Mouse (Mus musculus) small intestine, adult 2 months (tissue): Measurements from ENCODE around the gene Rsph1. TPM values are rescaled to one million over a fixed set of nuclear protein-coding genes. Genes with fewer than 3 reads are reported as not detected.

Experiments used
- H3K27ac ChIP-seq: fragments of 200-500 bp; 2 replicates; pipeline ENCODE4 v1.5.1; 2012; ENCODE audit warnings: low read depth, low read length, control low read depth, inconsistent platforms; ENCODE audit not compliant: insufficient read depth
- H3K27me3 ChIP-seq: fragments of 200-500 bp; 2 replicates; pipeline ENCODE4 v1.6.1; 2012; ENCODE audit warnings: mild to moderate bottlenecking, moderate library complexity, low read length, inconsistent platforms; ENCODE audit not compliant: control insufficient read depth, insufficient read depth
- H3K36me3 ChIP-seq: fragments of 200-500 bp; 2 replicates; pipeline ENCODE4 v1.6.1; 2012; ENCODE audit warnings: mild to moderate bottlenecking, low read length, control low read depth, inconsistent platforms; ENCODE audit not compliant: control insufficient read depth, insufficient read depth
- H3K4me1 ChIP-seq: fragments of 200-500 bp; 2 replicates; pipeline ENCODE4 v1.6.1; 2012; ENCODE audit warnings: low read length, inconsistent platforms, mixed read lengths; ENCODE audit not compliant: control insufficient read depth, insufficient read depth, insufficient read length
- H3K4me3 ChIP-seq: fragments of 200-500 bp; 2 replicates; pipeline ENCODE4 v1.5.1; 2012; ENCODE audit warnings: low read depth, mild to moderate bottlenecking, control low read depth, inconsistent platforms, low read length, moderate library complexity
- CTCF ChIP-seq: fragments of 200-500 bp; IDR thresholded peaks from 2 replicates; pipeline ENCODE4 v1.5.1; 2012; ENCODE audit warnings: low read depth, mild to moderate bottlenecking, control low read depth, inconsistent platforms, low read length, moderate library complexity, mixed read lengths; ENCODE audit not compliant: insufficient replicate concordance, insufficient read length; ENCODE audit errors: extremely low read depth
- POLR2A ChIP-seq: fragments of 200-500 bp; IDR thresholded peaks from 2 replicates; pipeline ENCODE4 v1.6.1; 2012; ENCODE audit warnings: low read depth, mild to moderate bottlenecking, control low read depth, inconsistent platforms, low read length, moderate library complexity
- WGBS: fragments of 180-500 bp; shearing (Covaris S2); methylation state at CpG from one replicate; pipeline ENCODE4 v1.1.7; 2018; 5-methylcytosine and 5-hydroxymethylcytosine counted together
- polyA plus RNA-seq: library from polyadenylated mRNA; depleted of rRNA; stranded (reverse); fragments of >200 nt; gene quantifications from 2 replicates; pipeline ENCODE4 v1.2.3, GENCODE M21; 2012

The Rsph1 gene
- polyA plus RNA-seq, 1 experiment = 0.46 TPM

GRCm38 (mm10) chr17:31282687-31283053, 5.5 kb upstream of the Rsph1 start:
- no peak overlapping the region for H3K4me3 ChIP-seq
- 52% methylated on average over 7 of the region's 7 CpGs for WGBS
- H3K27ac ChIP-seq = no peak overlapping the region

GRCm38 (mm10) chr17:31281830-31282686, 4.9 kb upstream of the Rsph1 start:
- H3K4me3 ChIP-seq = no peak overlapping the region
- no peaks in the 10 kb centered on the region for H3K36me3 ChIP-seq
- TF ChIP-seq POLR2A (no peak), CTCF (no peak)
- no peaks in the 10 kb centered on the region for H3K4me1 ChIP-seq
- WGBS = 54% methylated on average over 19 of the region's 19 CpGs
- no peak overlapping the region for H3K27ac ChIP-seq
- H3K27me3 ChIP-seq = no peaks in the 10 kb centered on the region

More at GRCm38 (mm10) chr17:31282687-31283053, 5.5 kb upstream of the Rsph1 start:
- no peaks in the 10 kb centered on the region for H3K4me1 ChIP-seq
- TF ChIP-seq CTCF (no peak), POLR2A (no peak)
- H3K36me3 ChIP-seq = no peaks in the 10 kb centered on the region
- no peaks in the 10 kb centered on the region for H3K27me3 ChIP-seq

GRCm38 (mm10) chr17:31280269-31280668, 3.1 kb upstream of the Rsph1 start:
- Histone ChIP-seq H3K36me3 (no peaks in the 10 kb centered on the region), H3K27me3 (no peaks in the 10 kb centered on the region), H3K4me1 (peaks cover 6% of the 10 kb centered on the region; the same call in 1 of the 2 replicates), H3K4me3 (no peak overlapping the region), H3K27ac (no peak overlapping the region)
- 46% methylated on average over 6 of the region's 6 CpGs for WGBS
- TF ChIP-seq CTCF (no peak), POLR2A (no peak)

GRCm38 (mm10) chr17:31279541-31279940, 2.4 kb upstream of the Rsph1 start:
- WGBS = 89% methylated on average over 9 of the region's 9 CpGs
- no peak for TF ChIP-seq POLR2A
- TF ChIP-seq CTCF = no peak
- no peaks in the 10 kb centered on the region for H3K36me3 ChIP-seq
- no peaks in the 10 kb centered on the region for H3K27me3 ChIP-seq
- H3K4me1 ChIP-seq = peaks cover 6% of the 10 kb centered on the region; the same call in 1 of the 2 replicates
- no peak overlapping the region for H3K4me3 ChIP-seq
- no peak overlapping the region for H3K27ac ChIP-seq

DNA sequence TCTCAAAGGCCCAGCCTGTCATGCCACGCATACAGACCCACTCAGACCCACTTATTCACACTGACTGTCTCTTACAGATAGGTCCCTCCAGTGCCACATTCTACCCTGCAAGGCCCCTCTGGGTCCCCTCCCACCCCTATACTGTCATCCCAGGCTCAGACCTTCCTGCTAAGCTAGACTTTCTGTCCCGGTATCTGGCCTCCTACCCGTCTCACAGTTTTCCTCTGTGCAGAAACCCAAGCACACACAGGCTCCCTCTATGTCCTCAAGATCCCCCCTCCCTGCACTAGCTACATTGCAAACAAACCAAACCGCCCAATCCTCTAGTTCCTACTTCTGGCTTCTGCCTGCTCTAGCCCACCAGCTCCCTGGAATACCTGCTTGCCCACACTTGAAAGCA, 748 bp upstream of the Rsph1 start:
- 94% methylated on average over 4 of the region's 4 CpGs for WGBS
- Histone ChIP-seq H3K36me3 (no peaks in the 10 kb centered on the region), H3K27ac (no peak overlapping the region), H3K27me3 (no peaks in the 10 kb centered on the region), H3K4me3 (no peak overlapping the region), H3K4me1 (peaks cover 6% of the 10 kb centered on the region; the same call in 1 of the 2 replicates)
- no peak for TF ChIP-seq POLR2A
- no peak for TF ChIP-seq CTCF

GRCm38 (mm10) chr17:31276207-31276921, 819 bp downstream of the Rsph1 start:
- Histone ChIP-seq H3K36me3 (no peaks in the 10 kb centered on the region), H3K27ac (no peak overlapping the region), H3K27me3 (no peaks in the 10 kb centered on the region), H3K4me1 (peaks cover 6% of the 10 kb centered on the region; the same call in 1 of the 2 replicates), H3K4me3 (peak overlapping the region; percentile 65)
- WGBS = 37% methylated on average over 9 of the region's 9 CpGs
- TF ChIP-seq CTCF (no peak), POLR2A (no peak)

DNA sequence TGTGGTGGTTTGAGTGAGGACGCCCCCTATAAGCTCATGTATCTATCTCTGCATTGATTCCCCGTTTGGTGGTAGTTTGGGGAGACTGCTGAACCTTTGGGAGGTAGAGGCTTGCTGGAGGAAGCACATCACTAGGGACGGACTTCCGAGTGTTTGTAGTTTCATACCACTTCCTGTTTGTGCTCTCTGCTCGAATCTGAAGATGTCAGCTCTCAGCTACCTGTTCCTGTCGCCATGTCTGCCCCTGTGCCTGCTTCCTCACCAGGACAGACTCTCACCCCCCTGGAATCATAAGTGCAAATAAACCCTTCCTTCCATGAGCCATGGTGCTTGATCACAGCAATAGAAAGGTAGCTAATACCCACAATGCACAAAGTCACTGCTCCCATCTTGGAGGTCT, 2.0 kb downstream of the Rsph1 start:
- H3K36me3 ChIP-seq = no peaks in the 10 kb centered on the region
- H3K27ac ChIP-seq = no peak overlapping the region
- TF ChIP-seq POLR2A (no peak), CTCF (no peak)
- WGBS = 73% methylated on average over 6 of the region's 6 CpGs
- peaks cover 6% of the 10 kb centered on the region; the same call in 1 of the 2 replicates for H3K4me1 ChIP-seq
- H3K27me3 ChIP-seq = no peaks in the 10 kb centered on the region
- no peak overlapping the region for H3K4me3 ChIP-seq
